Mouse (Mus musculus): ENCODE measurements at regions not wholly inside any gene's neighbourhood (a gene's known extent, or its start where the extent isn't known, plus 50 kb on each side); places are given as distances from the start of the nearest gene placed in this dataset.
"Not testable (repeated sequence)": the region's sequence is repeated elsewhere in the genome, so short reads cannot be mapped to it uniquely, and the experiment has no call there.

- not testable (repeated sequence) for TF ChIP-seq CTCF, EP300 (IDR thresholded peaks at IDR 0.05; ENCODE audit: low read depth)
These were observed 63.7 kb upstream of the Nudt12 start for GRCm38 (mm10) chr17:59076846-59077245.

Data from heart, postnatal 0 days (tissue).